Mouse (Mus musculus) CH12.LX (cell line): Measurements from ENCODE around the gene Tmem145.

ENCODE experiments used
- CTCF ChIP-seq, 2 experiments: IDR thresholded peaks in 1 of 2; conservative IDR thresholded peaks in 1 of 2; 2 replicates each; pipeline ENCODE4 v1.5.1; 2011 to 2012; ENCODE audit warnings: low read depth in 2 of 2, low read length in 2 of 2, improper control_type of control experiment in 1 of 2, inconsistent platforms in 1 of 2, mild to moderate bottlenecking in 1 of 2, moderate library complexity in 1 of 2
- E2F4 ChIP-seq: IDR thresholded peaks from 2 replicates; pipeline ENCODE4 v1.6.1; 2011; ENCODE audit warnings: low read depth, low read length, improper control_type of control experiment; ENCODE audit not compliant: insufficient replicate concordance
- ELF1 ChIP-seq: IDR thresholded peaks from 2 replicates; pipeline ENCODE4 v1.6.1; 2014; ENCODE audit warnings: low read depth, mild to moderate bottlenecking, inconsistent platforms, low read length, improper control_type of control experiment
- EP300 ChIP-seq: IDR thresholded peaks from 2 replicates; pipeline ENCODE4 v1.6.1; 2011; ENCODE audit warnings: low read length, improper control_type of control experiment
- GABPA ChIP-seq: IDR thresholded peaks from 2 replicates; pipeline ENCODE4 v1.6.1; 2012; ENCODE audit warnings: low read depth, low read length, improper control_type of control experiment, inconsistent platforms; ENCODE audit not compliant: insufficient replicate concordance
- HCFC1 ChIP-seq: IDR thresholded peaks from 2 replicates; pipeline ENCODE4 v1.6.1; 2012; ENCODE audit warnings: low read depth, mild to moderate bottlenecking, inconsistent platforms, low read length, improper control_type of control experiment
- KAT2A ChIP-seq: IDR thresholded peaks from 2 replicates; pipeline ENCODE4 v1.6.1; 2012; ENCODE audit warnings: low read length, improper control_type of control experiment, inconsistent platforms; ENCODE audit not compliant: insufficient replicate concordance
- MAFK ChIP-seq: IDR thresholded peaks from 2 replicates; pipeline ENCODE4 v1.6.1; 2011; ENCODE audit warnings: low read length, improper control_type of control experiment; ENCODE audit not compliant: insufficient replicate concordance
- MAX ChIP-seq: IDR thresholded peaks from 2 replicates; pipeline ENCODE4 v1.6.1; 2011; ENCODE audit warnings: low read length, improper control_type of control experiment
- POLR2A ChIP-seq: IDR thresholded peaks from 2 replicates; pipeline ENCODE4 v1.6.1; 2011; ENCODE audit warnings: low read depth, mild to moderate bottlenecking, improper control_type of control experiment, low read length
- RCOR1 ChIP-seq: conservative IDR thresholded peaks from 2 replicates; pipeline ENCODE4 v1.6.1; 2012; ENCODE audit warnings: low read depth, mild to moderate bottlenecking, inconsistent platforms, low read length, improper control_type of control experiment
- SMC3 ChIP-seq: IDR thresholded peaks from 2 replicates; pipeline ENCODE4 v1.6.1; 2011; ENCODE audit warnings: low read depth, low read length, improper control_type of control experiment
- USF1 ChIP-seq: IDR thresholded peaks from 2 replicates; pipeline ENCODE4 v1.6.1; 2014; ENCODE audit warnings: low read depth, mild to moderate bottlenecking, inconsistent platforms, low read length, improper control_type of control experiment
- ZMIZ1 ChIP-seq: IDR thresholded peaks from 2 replicates; pipeline ENCODE4 v1.6.1; 2012; ENCODE audit warnings: low read depth, mild to moderate bottlenecking, inconsistent platforms, low read length, improper control_type of control experiment

DNA sequence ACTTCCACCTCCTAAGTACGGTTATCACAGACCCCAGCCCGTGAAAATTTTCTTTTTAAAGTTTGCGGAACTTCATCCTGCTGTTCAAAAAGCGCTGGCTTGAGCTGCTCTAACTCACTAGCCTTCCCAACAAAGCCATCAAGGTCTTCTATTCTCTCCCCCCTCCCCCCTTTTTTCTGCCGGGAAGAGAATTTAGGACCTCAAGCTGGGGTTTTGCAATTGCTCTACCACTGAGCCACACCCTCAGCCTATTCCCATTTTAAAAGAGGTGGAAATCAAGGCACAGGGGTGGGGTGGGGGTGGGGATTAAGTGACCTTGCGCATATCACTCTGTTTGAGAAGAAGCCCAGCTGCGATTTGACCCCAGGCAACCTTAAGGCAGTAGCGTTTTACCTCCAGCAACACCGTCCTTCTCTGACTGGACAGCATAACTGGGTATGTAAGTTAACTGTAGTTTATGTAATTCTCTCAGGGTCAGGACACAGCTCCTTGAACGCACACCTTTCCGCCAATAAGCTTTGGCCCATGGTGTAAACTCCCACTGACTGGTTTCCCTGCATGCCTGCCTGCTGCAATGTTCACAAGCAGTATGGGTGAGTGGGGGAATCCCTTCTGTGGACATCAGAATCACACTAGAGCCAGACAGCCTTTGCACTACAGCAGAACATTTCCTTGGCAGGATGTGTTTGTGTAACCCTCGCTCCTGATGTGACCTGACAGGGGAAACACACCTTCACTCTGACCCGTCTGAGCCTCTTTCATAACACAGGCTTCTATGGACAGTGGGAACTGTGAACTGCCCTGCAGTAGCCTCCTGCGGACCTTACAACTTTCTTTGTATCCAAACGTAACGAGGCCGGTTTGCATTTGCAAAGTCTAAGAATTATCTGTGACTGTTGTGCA lies 41.7 kb upstream of the Tmem145 start:
- TF ChIP-seq ZMIZ1 (no peak), POLR2A (no peak), MAX (no peak), ELF1 (no peak), CTCF (conservative IDR thresholded peaks at IDR 0.05 in 1 of 2, IDR thresholded peaks at IDR 0.05 in 1 of 2; ENCODE audit: low read depth in 2 of 2, low read length in 2 of 2) (no peak), SMC3 (no peak), EP300 (no peak), GABPA (no peak), KAT2A (no peak), USF1 (no peak), RCOR1 (no peak), HCFC1 (no peak), E2F4 (no peak), MAFK (no peak)
